Comparison of ENCODE assay signal across 9 mouse cellular contexts in the genomic region with DNA sequence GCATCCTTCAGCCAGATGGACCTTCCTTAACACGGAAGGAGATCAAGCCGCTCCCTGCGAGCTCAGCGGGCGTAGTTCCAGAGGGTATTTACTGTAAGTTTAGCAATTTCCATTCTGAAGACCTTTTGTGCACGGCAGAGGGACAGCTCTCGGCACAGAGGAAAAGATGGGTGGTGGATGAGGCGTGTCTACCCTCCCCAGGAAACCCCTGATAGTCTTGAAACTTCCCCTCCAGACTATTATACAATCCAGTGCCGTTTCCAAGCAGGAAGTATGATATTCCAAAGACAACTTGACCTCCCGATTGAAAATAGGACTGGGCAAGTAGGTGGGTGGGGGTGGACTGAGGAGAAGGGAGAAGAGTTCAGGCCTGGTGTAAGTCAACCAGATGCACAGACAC.
A peak's percentile ranks its signal among the peaks of the same experiment; 100 is the strongest.
DNase-seq lines count a peak whose midpoint lies in the region; ATAC-seq lines count a peak whose summit lies in the region.
"Had no signal": no experiment of that assay in that cellular context is flagged by ENCODE, and none has a peak within 500 bp of the region (broad histone marks: within the 10 kb centered on the region; RNA-seq: fewer than 3 reads in every experiment).

No protein-coding gene starts in this region.

- H3K36me3 ChIP-seq in embryonic facial prominence, embryonic 10.5 days (replicated peaks) = no peaks in the 10 kb centered on the region
- H3K36me3 ChIP-seq in limb, embryonic 10.5 days = no peaks in the 10 kb centered on the region

- no peak overlapping the region for H3K4me3 ChIP-seq in embryonic facial prominence, embryonic 10.5 days
- H3K4me3 ChIP-seq in limb, embryonic 10.5 days = no peak overlapping the region

- H3K9me3 ChIP-seq in embryonic facial prominence, embryonic 10.5 days = no peaks in the 10 kb centered on the region
- H3K9me3 ChIP-seq in limb, embryonic 10.5 days (replicated peaks) = no peaks in the 10 kb centered on the region

- intact Hi-C loops in heart, postnatal 25 days (cut with DNase I) = loop anchor here (5.0 kb wide), 2 partner anchors 68 to 338 kb away; a partner anchor contains a TSS

- DNase-seq in adrenal gland, adult (ENCODE audit: inconsistent age in 2 of 2, low spot score in 1 of 2) = peak; percentile 51 to 70
- DNase-seq in adrenal gland, postnatal 4 days (ENCODE audit: low spot score in 2 of 2) = no peak
- DNase-seq in embryonic facial prominence, embryonic 10.5 days (ENCODE audit: low spot score) = no peak
- DNase-seq in heart, postnatal 25 days (ENCODE audit: low spot score) = peak; percentile 49
- DNase-seq in lung, adult 18-20 months = peak; percentile 59 to 64
- DNase-seq in layer of hippocampus, adult 8-10 months (ENCODE audit: low spot score in 2 of 2) = no peak
- DNase-seq in limb, embryonic 10.5 days (ENCODE audit: low spot score) = no peak

- peaks cover 42% of the 10 kb centered on the region for H3K4me1 ChIP-seq in embryonic facial prominence, embryonic 10.5 days
- H3K4me1 ChIP-seq in limb, embryonic 10.5 days = peaks cover 21% of the 10 kb centered on the region

- H3K27me3 ChIP-seq in embryonic facial prominence, embryonic 10.5 days (replicated peaks; ENCODE audit: low read depth, poor library complexity, severe bottlenecking) = peaks cover 32% of the 10 kb centered on the region
- peaks cover 21% of the 10 kb centered on the region for H3K27me3 ChIP-seq in limb, embryonic 10.5 days (ENCODE audit: low read depth, poor library complexity, severe bottlenecking)

- no peak for ATAC-seq in erythroblast, adult 5-6 weeks (replicated peaks; ENCODE audit: low FRiP score, poor library complexity, severe bottlenecking)
- ATAC-seq: hindbrain, postnatal 0 days had no signal

- 0 out of 2 replicates have a peak overlapping the region, but pooled peaks have one; percentile 14 for H3K27ac ChIP-seq in embryonic facial prominence, embryonic 10.5 days (replicated peaks)
- H3K27ac ChIP-seq in limb, embryonic 10.5 days = no peak overlapping the region
- H3K27ac ChIP-seq: hindbrain, postnatal 0 days had no signal

- 72% methylated on average over 10 of the region's 10 CpGs for WGBS in embryonic facial prominence, embryonic 10.5 days
- 84% methylated on average over 10 of the region's 10 CpGs for WGBS in limb, embryonic 10.5 days

Comparison
In these comparisons a context has a peak if more than half of its experiments do, and no peak if none do; other contexts are left out.
1. DNase-seq: peak in adrenal gland, adult (2 of 2), heart, postnatal 25 days (single experiment) and lung, adult 18-20 months (2 of 2); none in adrenal gland, postnatal 4 days (0 of 2), embryonic facial prominence, embryonic 10.5 days (single experiment), layer of hippocampus, adult 8-10 months (0 of 2) and limb, embryonic 10.5 days (single experiment).